ENCODE assay signal across 32 mouse cellular contexts in the genomic region with DNA sequence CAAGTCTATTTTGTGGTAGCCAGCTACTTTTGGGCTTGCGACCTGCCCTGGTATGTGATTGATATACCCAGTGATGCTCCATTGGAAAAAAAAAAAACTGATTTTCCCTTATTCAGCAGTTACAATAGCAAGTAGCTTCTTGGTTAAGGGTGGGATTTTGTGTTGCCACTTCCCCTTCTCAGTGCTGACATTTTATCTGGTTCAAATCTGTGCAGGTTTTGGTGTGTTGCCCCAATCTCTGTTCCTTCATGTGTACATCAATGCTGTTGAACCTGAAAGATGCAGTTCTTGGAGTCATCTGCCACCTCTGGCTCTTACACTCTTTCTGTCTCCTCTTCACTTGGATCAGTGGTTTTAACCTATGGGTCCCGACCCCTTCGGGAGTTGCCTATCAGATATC.
"Had no signal": no experiment of that assay in that cellular context is flagged by ENCODE, and none has a peak within 500 bp of the region (broad histone marks: within the 10 kb centered on the region; RNA-seq: fewer than 3 reads in every experiment).

No protein-coding gene starts in this region.

- H3K9me3 ChIP-seq: limb, embryonic 10.5 days; limb, embryonic 12.5 days; limb, embryonic 13.5 days; limb, embryonic 15.5 days; liver, embryonic 12.5 days; liver, embryonic 13.5 days; liver, embryonic 15.5 days; lung, embryonic 15.5 days; megakaryocyte, embryonic 14.5 days; midbrain, embryonic 10.5 days; midbrain, embryonic 12.5 days; midbrain, embryonic 13.5 days; midbrain, embryonic 15.5 days; neural tube, embryonic 12.5 days had no signal

- H3K4me1 ChIP-seq: limb, embryonic 10.5 days; limb, embryonic 12.5 days; limb, embryonic 13.5 days; limb, embryonic 15.5 days; liver, embryonic 12.5 days; liver, embryonic 13.5 days; liver, embryonic 15.5 days; lung, embryonic 15.5 days; megakaryocyte, embryonic 14.5 days; midbrain, embryonic 10.5 days; midbrain, embryonic 12.5 days; midbrain, embryonic 13.5 days; midbrain, embryonic 15.5 days; neural tube, embryonic 12.5 days had no signal

- H3K27me3 ChIP-seq: limb, embryonic 12.5 days; limb, embryonic 13.5 days; limb, embryonic 15.5 days; liver, embryonic 12.5 days; liver, embryonic 13.5 days; liver, embryonic 15.5 days; lung, embryonic 15.5 days; midbrain, embryonic 12.5 days; midbrain, embryonic 13.5 days; midbrain, embryonic 15.5 days; neural tube, embryonic 12.5 days had no signal

- ATAC-seq: liver, embryonic 12.5 days; liver, postnatal 0 days; lung, postnatal 0 days; midbrain, embryonic 13.5 days; midbrain, embryonic 15.5 days; midbrain, embryonic 16.5 days had no signal

- H3K4me3 ChIP-seq: limb, embryonic 10.5 days; limb, embryonic 12.5 days; limb, embryonic 13.5 days; limb, embryonic 15.5 days; liver, embryonic 12.5 days; liver, embryonic 13.5 days; liver, embryonic 15.5 days; lung, embryonic 15.5 days; megakaryocyte, embryonic 14.5 days; midbrain, embryonic 10.5 days; midbrain, embryonic 12.5 days; midbrain, embryonic 13.5 days; midbrain, embryonic 15.5 days; myocyte; neural tube, embryonic 12.5 days had no signal

- H3K27ac ChIP-seq: limb, embryonic 10.5 days; limb, embryonic 12.5 days; limb, embryonic 13.5 days; limb, embryonic 15.5 days; liver, embryonic 12.5 days; liver, embryonic 13.5 days; liver, embryonic 14.5 days; liver, embryonic 15.5 days; lung, embryonic 15.5 days; macrophage; midbrain, embryonic 10.5 days; midbrain, embryonic 12.5 days; midbrain, embryonic 13.5 days; midbrain, embryonic 15.5 days; neural tube, embryonic 12.5 days had no signal

- H3K4me2 ChIP-seq: limb, embryonic 12.5 days; limb, embryonic 13.5 days; limb, embryonic 15.5 days; liver, embryonic 11.5 days; liver, embryonic 12.5 days; liver, embryonic 13.5 days; liver, embryonic 15.5 days; lung, embryonic 14.5 days; lung, embryonic 15.5 days; midbrain, embryonic 11.5 days; midbrain, embryonic 12.5 days; midbrain, embryonic 13.5 days; midbrain, embryonic 15.5 days; neural tube, embryonic 12.5 days had no signal

- H3K36me3 ChIP-seq: limb, embryonic 10.5 days; limb, embryonic 12.5 days; limb, embryonic 13.5 days; limb, embryonic 15.5 days; liver, embryonic 12.5 days; liver, embryonic 13.5 days; liver, embryonic 15.5 days; lung, embryonic 15.5 days; midbrain, embryonic 10.5 days; midbrain, embryonic 12.5 days; midbrain, embryonic 13.5 days; midbrain, embryonic 15.5 days; neural tube, embryonic 12.5 days had no signal

- DNase-seq: left cerebral cortex, postnatal 4 days; liver; liver, embryonic 13.5 days; liver, postnatal 0 days; lung, adult 18-20 months; lung, adult 2 months; lung, embryonic 14.5 days; lung, postnatal 10 days; lung, postnatal 14 days; lung, postnatal 36 days; lung, postnatal 4 days; midbrain, embryonic 14.5 days had no signal

- H3K9ac ChIP-seq: limb, embryonic 12.5 days; limb, embryonic 13.5 days; limb, embryonic 15.5 days; liver, embryonic 12.5 days; liver, embryonic 13.5 days; liver, embryonic 14.5 days; liver, embryonic 15.5 days; liver, postnatal 0 days; lung, embryonic 14.5 days; lung, embryonic 15.5 days; midbrain, embryonic 12.5 days; midbrain, embryonic 13.5 days; midbrain, embryonic 15.5 days; neural tube, embryonic 12.5 days had no signal
